10 mouse cellular contexts compared by ENCODE assay signal in genomic region chr4:108976458-108977071, GRCm38 (mm10). TPM values are rescaled to one million over a fixed set of nuclear protein-coding genes. Genes with fewer than 3 reads are reported as not detected.
A peak's percentile ranks its signal among the peaks of the same experiment; 100 is the strongest.
DNase-seq lines count a peak whose midpoint lies in the region; ATAC-seq and TF ChIP-seq lines count a peak whose summit lies in the region.
"Had no signal": no experiment of that assay in that cellular context is flagged by ENCODE, and none has a peak within 500 bp of the region (broad histone marks: within the 10 kb centered on the region; RNA-seq: fewer than 3 reads in every experiment).

No protein-coding gene starts in this region.

- no peak overlapping the region for H3K4me3 ChIP-seq in kidney, adult 2 months (ENCODE audit: insufficient read depth, low read depth, low read length)
- H3K4me3 ChIP-seq in kidney, embryonic 15.5 days (replicated peaks): no peak overlapping the region
- no peak overlapping the region for H3K4me3 ChIP-seq in hindbrain, embryonic 14.5 days (replicated peaks; ENCODE audit: low read length)
- no peak overlapping the region for H3K4me3 ChIP-seq in midbrain, embryonic 15.5 days
- H3K4me3 ChIP-seq: embryonic facial prominence, embryonic 12.5 days had no signal

- intact Hi-C loops in left cerebral cortex, postnatal 25 days (cut with DNase I): loop anchor here (1.0 to 5.0 kb wide), 2 partner anchors 106 to 179 kb away; no protein-coding TSS in a partner anchor

- no peak for TF ChIP-seq POLR2A in kidney, adult 2 months (IDR thresholded peaks at IDR 0.05; ENCODE audit: low read depth, low read length)

- WGBS in kidney, adult 2 months: 44% methylated on average over 6 of the region's 6 CpGs
- 52% methylated on average over 6 of the region's 6 CpGs for WGBS in kidney, embryonic 15.5 days
- WGBS in hindbrain, embryonic 14.5 days: 49% methylated on average over 6 of the region's 6 CpGs
- 49% methylated on average over 6 of the region's 6 CpGs for WGBS in midbrain, embryonic 15.5 days

- H3K4me1 ChIP-seq in kidney, adult 2 months (ENCODE audit: control insufficient read depth, insufficient read depth, low read length): 0 out of 2 replicates have a peak, but pooled peaks cover under 1% of the 10 kb centered on the region
- no peaks in the 10 kb centered on the region for H3K4me1 ChIP-seq in kidney, embryonic 15.5 days
- no peaks in the 10 kb centered on the region for H3K4me1 ChIP-seq in hindbrain, embryonic 14.5 days (replicated peaks; ENCODE audit: control insufficient read depth, insufficient read depth, low read length)
- H3K4me1 ChIP-seq in midbrain, embryonic 15.5 days: no peaks in the 10 kb centered on the region

- no peaks in the 10 kb centered on the region for H3K9me3 ChIP-seq in kidney, embryonic 15.5 days (replicated peaks)
- H3K9me3 ChIP-seq in hindbrain, embryonic 14.5 days (ENCODE audit: control insufficient read depth, low read length): no peaks in the 10 kb centered on the region
- no peaks in the 10 kb centered on the region for H3K9me3 ChIP-seq in midbrain, embryonic 15.5 days
- H3K9me3 ChIP-seq: embryonic facial prominence, embryonic 12.5 days had no signal

- H3K4me2 ChIP-seq in kidney, embryonic 15.5 days: no peak overlapping the region
- no peak overlapping the region for H3K4me2 ChIP-seq in hindbrain, embryonic 14.5 days (replicated peaks)
- no peak overlapping the region for H3K4me2 ChIP-seq in midbrain, embryonic 15.5 days
- H3K4me2 ChIP-seq: embryonic facial prominence, embryonic 12.5 days had no signal

- no peak for ATAC-seq in kidney, embryonic 15.5 days (replicated peaks; ENCODE audit: low FRiP score)
- ATAC-seq in hindbrain, embryonic 14.5 days (ENCODE audit: low FRiP score): no peak
- peak; percentile 52; the same call in 1 of the 2 replicates for ATAC-seq in midbrain, embryonic 15.5 days (replicated peaks)
- no peak for ATAC-seq in monocyte, adult 5-6 weeks (replicated peaks; ENCODE audit: insufficient number of reproducible peaks, low FRiP score, low TSS enrichment, poor library complexity, severe bottlenecking)

- H3K27ac ChIP-seq in kidney, adult 2 months (ENCODE audit: insufficient read depth, low read depth, low read length): no peak overlapping the region
- no peak overlapping the region for H3K27ac ChIP-seq in kidney, embryonic 15.5 days
- no peak overlapping the region for H3K27ac ChIP-seq in hindbrain, embryonic 14.5 days
- no peak overlapping the region for H3K27ac ChIP-seq in midbrain, embryonic 15.5 days
- H3K27ac ChIP-seq: embryonic facial prominence, embryonic 12.5 days; macrophage had no signal

- no peaks in the 10 kb centered on the region for H3K27me3 ChIP-seq in kidney, adult 2 months (replicated peaks; ENCODE audit: control insufficient read depth, insufficient read depth, low read length)
- peaks cover 3% of the 10 kb centered on the region; the same call in 1 of the 2 replicates for H3K27me3 ChIP-seq in kidney, embryonic 15.5 days
- no peaks in the 10 kb centered on the region for H3K27me3 ChIP-seq in hindbrain, embryonic 14.5 days (ENCODE audit: control insufficient read depth, insufficient read depth, low read length)
- H3K27me3 ChIP-seq in midbrain, embryonic 15.5 days (replicated peaks): 0 out of 2 replicates have a peak, but pooled peaks cover 4% of the 10 kb centered on the region
- H3K27me3 ChIP-seq: embryonic facial prominence, embryonic 12.5 days had no signal

- peak; percentile 60 for DNase-seq in kidney, adult 2 months
- DNase-seq in T-cell, adult 2 months (ENCODE audit: low spot score): peak; percentile 3
- DNase-seq in cerebellum, postnatal 36 days: peak; percentile 49 to 60
- DNase-seq in hindbrain, embryonic 14.5 days (ENCODE audit: low spot score): peak; percentile 86
- DNase-seq in left cerebral cortex, postnatal 25 days (ENCODE audit: low spot score in 2 of 2): peak; percentile 54 to 76

- H3K9ac ChIP-seq in kidney, embryonic 15.5 days: no peak overlapping the region
- H3K9ac ChIP-seq in hindbrain, embryonic 14.5 days: no peak overlapping the region
- no peak overlapping the region for H3K9ac ChIP-seq in midbrain, embryonic 15.5 days
- H3K9ac ChIP-seq: embryonic facial prominence, embryonic 12.5 days had no signal

- TF ChIP-seq CTCF in kidney, adult 2 months (conservative IDR thresholded peaks at IDR 0.05; ENCODE audit: insufficient read depth, insufficient read length, low read depth, low read length): peak; percentile 69

- H3K36me3 ChIP-seq in kidney, adult 2 months (ENCODE audit: control insufficient read depth, insufficient read depth, low read length): no peaks in the 10 kb centered on the region
- no peaks in the 10 kb centered on the region for H3K36me3 ChIP-seq in kidney, embryonic 15.5 days
- H3K36me3 ChIP-seq in hindbrain, embryonic 14.5 days (replicated peaks; ENCODE audit: control insufficient read depth, insufficient read depth): no peaks in the 10 kb centered on the region
- H3K36me3 ChIP-seq in midbrain, embryonic 15.5 days (replicated peaks): no peaks in the 10 kb centered on the region
- H3K36me3 ChIP-seq: embryonic facial prominence, embryonic 12.5 days had no signal

RNA-seq across cellular contexts. Expression of gene Nrd1, which starts 23.9 kb away (rescaled TPM):
- polyA plus RNA-seq in kidney, adult 2 months (2012; rRNA removed): 38.5 and 50.5 TPM in 2 replicates
- 65.9 and 71.8 TPM in 2 replicates for polyA plus RNA-seq in kidney, embryonic 15.5 days (2015; fragmentation: Nextera tagmentation; extraction: Ambion mirVana)
- 52.4 and 58.6 TPM in 2 replicates for polyA plus RNA-seq in hindbrain, embryonic 14.5 days (2014; fragmentation: Nextera tagmentation; extraction: Ambion mirVana)
- 100 to 1,000 TPM; 119 to 149 TPM for total RNA-seq in left cerebral cortex, postnatal 25 days (2021)
- 76.4 and 80.0 TPM in 2 replicates for polyA plus RNA-seq in midbrain, embryonic 15.5 days (2015; fragmentation: Nextera tagmentation; extraction: Ambion mirVana)
- total RNA-seq in monocyte, adult 5-6 weeks (2017): 111 to 143 TPM (median 130 TPM) in 3 replicates

Comparison
In these comparisons a context has a peak if more than half of its experiments do, and no peak if none do; other contexts are left out.
1. DNase-seq: peak in every context shown above with its lines; median percentile 86 in hindbrain, embryonic 14.5 days; 65 in left cerebral cortex, postnatal 25 days; 60 in kidney, adult 2 months; 54 in cerebellum, postnatal 36 days; 3 in T-cell, adult 2 months.